Mouse (Mus musculus) adrenal gland, adult 8-10 months (tissue): ENCODE measurements around the gene Flywch2. TPM values are rescaled to one million over a fixed set of nuclear protein-coding genes. Genes with fewer than 3 reads are reported as not detected.
A peak's percentile ranks its signal among the peaks of the same experiment; 100 is the strongest.
"Not testable (repeated sequence)": the region's sequence is repeated elsewhere in the genome, so short reads cannot be mapped to it uniquely, and the experiment has no call there.

ENCODE experiments used
- DNase-seq: peaks from one replicate; pipeline ENCODE4 v3.0.0; 2022
- total RNA-seq, 4 experiments: library from RNA; stranded (reverse); gene quantifications; 2 replicates each; pipeline ENCODE4 v1.2.4; 2022

Flywch2 gene
- total RNA-seq, 4 experiments from 2014 or later: 5.8 to 15.4 (median 13.1) TPM

GRCm38 (mm10) chr17:23790269-23791078, 4.6 kb upstream of the Flywch2 start, which contains the start of gene Srrm2:
TSS of gene Srrm2 (plus strand) at chr17:23790532.
- DNase-seq: peak; percentile 40

- no peak for DNase-seq
These were observed 3.9 kb upstream of the Flywch2 start for GRCm38 (mm10) chr17:23789749-23790268.

GRCm38 (mm10) chr17:23788973-23789372, 3.1 kb upstream of the Flywch2 start:
- DNase-seq: no peak

- peak; percentile 34 for DNase-seq
These were observed 640 bp upstream of the Flywch2 start for GRCm38 (mm10) chr17:23786510-23786931.

- DNase-seq: no peak
These were observed 2.5 kb downstream of the Flywch2 start for GRCm38 (mm10) chr17:23783352-23783751.

- no peak for DNase-seq
These were observed 7.4 kb downstream of the Flywch2 start for GRCm38 (mm10) chr17:23778447-23778846.

GRCm38 (mm10) chr17:23777141-23777540, 8.7 kb downstream of the Flywch2 start:
- DNase-seq: no peak

GRCm38 (mm10) chr17:23776216-23776615, 9.7 kb downstream of the Flywch2 start:
- DNase-seq: no peak

- peak; percentile 80 for DNase-seq
These were observed 11.8 kb downstream of the Flywch2 start for GRCm38 (mm10) chr17:23774090-23774489.

- DNase-seq: no peak
These were observed 12.2 kb downstream of the Flywch2 start for GRCm38 (mm10) chr17:23773676-23774075.

GRCm38 (mm10) chr17:23772219-23772556, 13.7 kb downstream of the Flywch2 start:
- not testable (repeated sequence) for DNase-seq

GRCm38 (mm10) chr17:23771284-23772218, 14.3 kb downstream of the Flywch2 start, which contains the start of gene Flywch1:
TSS of gene Flywch1 (minus strand) at chr17:23771602.
- DNase-seq: peak; percentile 99

GRCm38 (mm10) chr17:23770896-23771283, 15.0 kb downstream of the Flywch2 start:
- DNase-seq: peak; percentile 32

GRCm38 (mm10) chr17:23770493-23770892, 15.4 kb downstream of the Flywch2 start:
- DNase-seq: no peak

GRCm38 (mm10) chr17:23762976-23763375, 22.9 kb downstream of the Flywch2 start:
- no peak for DNase-seq

- DNase-seq: no peak
These were observed 24.7 kb downstream of the Flywch2 start for GRCm38 (mm10) chr17:23761155-23761554.

GRCm38 (mm10) chr17:23760231-23760630, 25.6 kb downstream of the Flywch2 start:
- no peak for DNase-seq

GRCm38 (mm10) chr17:23758801-23759200, 27.1 kb downstream of the Flywch2 start:
- DNase-seq: no peak

- DNase-seq: no peak
These were observed 28.3 kb downstream of the Flywch2 start for GRCm38 (mm10) chr17:23757581-23757980.

- DNase-seq: no peak
These were observed 30.2 kb downstream of the Flywch2 start for GRCm38 (mm10) chr17:23755689-23756088.

- no peak for DNase-seq
These were observed 36.3 kb downstream of the Flywch2 start for GRCm38 (mm10) chr17:23749400-23750191.
